Mouse (Mus musculus) heart, postnatal 25 days (tissue): Measurements from ENCODE around the gene Nrg4. TPM values are rescaled to one million over a fixed set of nuclear protein-coding genes. Genes with fewer than 3 reads are reported as not detected.
"Not testable (repeated sequence)": the region's sequence is repeated elsewhere in the genome, so short reads cannot be mapped to it uniquely, and the experiment has no call there.

Experiments used
- DNase-seq: peaks from one replicate; pipeline ENCODE4 v3.0.0; 2022; ENCODE audit warnings: low spot score
- intact Hi-C: fragments of 180-260 bp; cut with DNase I; formaldehyde crosslinking; loops from one replicate; pipeline ENCODE4 v1.15.1; 2025
- total RNA-seq, 2 experiments: library from RNA; stranded (reverse); gene quantifications; 2 replicates each; pipeline ENCODE4 v1.2.3; 2021

The Nrg4 gene
- total RNA-seq, 2 experiments from 2014 or later = 1.2 TPM

DNA sequence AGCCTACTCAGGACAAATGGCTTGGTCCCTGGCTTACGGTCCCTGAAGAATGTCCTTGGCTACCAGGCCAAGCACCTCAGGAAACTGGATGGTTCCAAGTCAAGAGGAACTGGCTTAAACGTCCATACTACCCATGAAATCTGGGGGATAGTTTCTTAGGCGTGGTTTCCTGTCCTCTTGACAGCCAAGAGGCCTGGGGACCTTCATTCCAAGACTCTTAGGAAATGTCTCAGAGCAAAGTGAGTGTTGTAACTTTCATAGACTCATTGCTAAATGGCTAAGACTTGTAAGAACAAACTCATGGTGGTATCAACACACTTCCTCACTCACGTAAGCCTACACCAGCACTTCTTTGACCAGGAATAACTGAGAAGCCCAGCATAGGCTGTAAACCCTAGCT, 71.0 kb downstream of the Nrg4 start:
- DNase-seq = peak; percentile 28
- intact Hi-C loops = no loop called here

DNA sequence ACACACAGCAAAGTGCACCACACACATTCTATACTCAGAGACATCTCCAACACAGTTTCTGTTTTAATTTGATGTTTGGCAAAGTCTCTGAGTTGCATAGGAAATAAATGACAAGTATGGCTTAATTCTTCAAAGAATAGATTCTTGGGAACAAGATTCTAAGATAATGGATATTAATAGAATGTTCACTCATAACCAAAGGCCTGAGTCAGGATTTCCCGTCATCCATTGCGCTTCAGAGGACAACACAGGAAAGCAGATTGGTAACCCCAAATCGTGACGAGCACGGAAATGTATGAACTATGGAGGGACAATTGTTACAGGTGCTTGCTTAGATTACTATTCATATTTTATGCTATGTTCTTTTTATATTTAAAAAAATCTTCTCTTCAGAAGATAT, 71.6 kb downstream of the Nrg4 start:
- intact Hi-C loops = no loop called here
- DNase-seq = no peak

DNA sequence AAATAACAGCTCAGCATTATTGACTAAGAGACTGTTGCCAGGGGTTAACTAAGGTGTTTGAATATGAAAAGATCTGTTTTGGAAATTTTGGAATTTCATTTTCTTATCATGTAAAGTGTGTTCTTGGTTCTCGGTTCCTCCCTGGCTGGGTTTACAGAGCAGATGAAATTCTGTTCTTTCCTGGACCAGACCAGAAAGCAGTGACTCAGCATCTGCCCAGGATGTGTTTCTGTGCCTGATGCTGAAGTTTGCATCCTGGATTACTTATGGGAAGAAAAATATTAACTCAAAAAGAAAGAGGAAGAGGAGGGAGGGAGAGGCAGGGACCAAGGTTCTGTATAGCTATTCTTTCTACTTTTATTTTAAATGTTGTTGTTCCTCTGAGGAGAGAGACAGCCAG, 72.8 kb downstream of the Nrg4 start:
- no peak for DNase-seq

DNA sequence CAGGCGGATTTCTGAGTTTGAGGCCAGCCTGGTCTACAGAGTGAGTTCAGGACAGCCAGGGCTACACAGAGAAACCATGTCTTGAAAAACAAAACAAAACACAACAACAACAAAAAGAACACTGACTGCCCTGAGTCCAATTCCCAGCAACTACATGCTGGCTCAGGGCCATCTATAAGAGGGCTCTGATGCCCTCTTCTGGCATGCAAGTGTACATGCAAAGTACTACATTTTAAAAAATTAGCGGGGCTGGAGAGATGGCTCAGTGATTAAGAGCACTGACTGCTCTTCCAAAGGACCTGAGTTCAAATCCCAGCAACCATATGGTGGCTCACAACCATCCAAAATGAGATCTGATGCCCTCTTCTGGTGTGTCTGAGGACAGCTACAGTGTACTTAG, 74.5 kb downstream of the Nrg4 start:
- intact Hi-C loops, DNase-seq: not testable (repeated sequence)

More for the DNA sequence above, 72.8 kb downstream of the Nrg4 start:
- intact Hi-C loops = no loop called here

DNA sequence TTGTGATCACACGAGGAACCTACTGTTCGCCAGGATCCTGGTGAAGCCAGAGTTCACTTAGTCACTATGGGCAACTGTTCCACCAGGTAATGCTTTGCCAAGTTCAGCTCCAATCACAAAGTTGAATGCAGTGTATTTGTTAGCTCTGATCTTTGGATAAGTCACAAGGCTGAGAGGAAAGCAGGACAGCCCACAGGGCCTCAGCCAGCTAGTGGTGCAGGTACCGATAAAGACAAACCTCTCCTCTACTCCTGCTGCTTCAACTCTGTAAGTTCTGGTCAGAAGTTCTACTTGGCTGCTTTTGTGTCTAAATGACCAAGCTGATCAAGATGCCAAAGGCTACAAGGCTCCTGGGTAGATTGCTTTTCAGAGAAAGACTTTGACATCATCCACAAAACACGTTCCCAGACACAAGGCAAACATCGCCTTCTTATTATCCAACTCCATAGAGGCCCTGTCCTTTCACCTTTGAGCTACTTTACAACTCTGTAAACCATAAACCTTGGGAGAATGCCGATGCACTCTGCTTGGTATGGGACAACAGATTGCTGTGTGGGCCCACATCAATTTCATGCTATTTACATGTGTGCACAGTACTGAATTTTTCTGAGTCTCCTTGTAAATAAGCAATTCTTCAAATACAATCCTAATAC, 75.9 kb downstream of the Nrg4 start:
- DNase-seq = no peak
- intact Hi-C loops = no loop called here

DNA sequence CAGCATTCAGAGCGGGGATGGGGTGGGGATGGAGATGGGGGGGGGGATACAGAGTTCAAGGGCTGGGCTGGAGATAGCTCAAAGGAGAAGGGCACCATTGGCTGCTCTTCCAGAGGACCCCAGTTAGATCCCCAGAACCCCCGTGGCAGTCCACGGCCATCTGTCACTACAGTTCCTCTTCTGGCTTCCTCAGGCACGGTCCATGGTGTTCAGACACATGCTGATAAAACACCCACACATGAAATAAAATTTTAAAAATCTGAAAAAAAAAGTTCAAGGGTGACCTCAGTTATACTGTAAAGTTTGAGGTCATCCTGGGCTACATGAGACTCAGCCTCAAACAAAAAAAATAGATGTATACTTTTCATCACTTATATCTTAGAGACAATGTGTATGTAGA, 78.2 kb downstream of the Nrg4 start:
- DNase-seq = no peak
- intact Hi-C loops = no loop called here

DNA sequence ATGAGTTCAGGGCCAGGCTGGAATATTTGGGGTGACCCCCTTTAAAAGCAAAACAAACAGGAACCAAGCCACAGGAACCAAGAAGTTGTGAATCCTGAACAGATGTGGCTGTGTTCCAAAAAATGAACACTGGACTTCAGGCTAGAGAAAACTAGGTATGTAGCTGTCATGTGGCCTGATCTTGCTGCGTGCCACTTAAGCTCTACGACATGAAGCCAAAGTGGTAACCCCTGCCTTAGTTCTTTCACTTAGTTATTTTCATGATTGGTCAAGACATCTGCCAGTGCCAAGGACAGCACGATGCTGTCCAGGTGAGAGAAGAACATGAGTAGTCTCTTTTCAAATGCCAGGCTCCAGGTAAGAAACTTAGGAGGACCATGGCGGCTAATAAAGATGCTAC, 79.7 kb downstream of the Nrg4 start:
- intact Hi-C loops = no loop called here

DNA sequence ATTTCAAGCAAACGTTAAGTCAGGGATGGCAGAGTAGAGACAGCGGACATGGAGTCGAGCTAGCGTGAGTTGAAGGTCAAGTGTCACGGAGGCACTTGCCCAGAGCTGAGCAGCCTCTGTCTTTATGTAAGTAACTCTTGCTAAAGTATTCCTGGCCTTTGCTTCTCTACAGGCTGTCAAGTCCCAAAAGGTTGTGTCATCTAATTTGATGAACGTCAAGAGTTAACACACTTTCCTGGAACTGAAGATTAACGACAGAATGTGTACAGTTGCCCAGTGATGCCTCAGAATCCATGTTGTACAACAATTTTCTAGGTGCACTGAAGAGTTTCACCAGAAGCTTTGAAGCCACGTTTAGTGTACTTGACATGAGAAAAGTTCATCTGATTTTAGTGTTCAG, 80.2 kb downstream of the Nrg4 start:
- intact Hi-C loops = no loop called here
- DNase-seq = no peak

More for the DNA sequence above, 79.7 kb downstream of the Nrg4 start:
- no peak for DNase-seq

DNA sequence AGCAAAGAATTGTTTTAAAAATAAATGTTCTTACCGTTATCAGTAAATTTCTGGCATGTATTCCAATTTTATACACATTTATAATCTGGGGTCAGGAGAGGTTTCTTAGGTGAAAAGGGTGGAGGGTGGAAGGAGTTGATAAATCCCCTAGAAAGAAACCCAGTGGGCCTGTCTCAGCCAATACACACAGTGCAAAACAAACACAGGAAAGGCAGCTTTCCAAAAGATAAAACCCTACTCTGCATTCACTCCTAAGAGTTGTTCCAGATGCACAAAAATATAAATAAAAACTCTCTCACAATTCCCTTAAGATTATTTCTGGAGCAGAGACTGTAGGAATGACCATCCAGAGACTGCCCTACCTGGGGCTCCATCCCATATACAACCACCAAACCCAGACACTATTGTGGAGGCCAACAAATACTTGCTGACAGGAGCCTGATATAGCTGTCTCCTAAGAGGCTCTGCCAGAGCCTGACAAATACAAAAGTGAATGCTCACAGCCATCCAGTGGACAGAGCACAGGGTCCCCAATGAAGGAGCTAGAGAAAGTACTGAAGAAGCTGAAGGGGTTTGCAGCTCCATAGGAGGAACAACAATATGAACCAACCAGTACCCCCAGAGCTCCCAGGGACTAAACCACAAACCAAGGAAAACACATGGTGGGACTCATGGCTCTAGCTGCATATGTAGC, 81.4 kb downstream of the Nrg4 start:
- DNase-seq, intact Hi-C loops: not testable (repeated sequence)

DNA sequence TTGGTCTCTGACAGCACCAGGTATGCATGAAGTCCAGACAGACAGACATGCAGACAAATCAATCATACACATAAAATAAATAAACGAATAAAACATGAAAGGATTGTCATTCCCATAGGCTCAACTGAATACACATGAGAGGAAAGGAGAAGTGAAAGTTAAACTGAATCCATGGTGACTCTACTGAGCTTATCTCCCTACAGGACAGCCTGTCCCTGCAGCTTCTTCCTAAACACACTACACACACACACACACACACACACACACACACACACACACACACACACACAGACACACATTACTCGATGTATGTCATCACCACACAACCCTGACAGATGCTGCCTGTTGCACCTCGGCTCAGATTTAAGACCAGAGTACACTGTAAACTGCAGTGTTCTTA, 82.6 kb downstream of the Nrg4 start:
- DNase-seq = no peak
- intact Hi-C loops = no loop called here

DNA sequence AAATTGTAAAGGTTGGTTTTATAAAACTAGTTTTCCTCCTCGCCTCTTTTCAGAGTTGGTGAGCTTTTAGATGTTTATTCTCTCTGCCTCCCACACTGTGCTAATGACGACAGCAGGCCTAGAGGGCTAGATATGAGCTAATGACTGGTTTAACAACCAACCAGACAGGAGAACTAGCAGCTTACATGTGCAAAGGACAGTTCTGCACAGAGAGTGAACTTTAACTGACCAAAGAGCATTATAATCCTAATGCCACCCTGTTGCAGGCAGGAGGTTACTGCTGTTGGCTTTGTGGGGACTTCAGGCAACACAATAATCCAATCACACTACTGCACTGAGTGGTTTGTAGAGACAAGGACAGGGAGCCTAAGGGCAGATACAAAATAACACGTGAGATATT, 83.4 kb downstream of the Nrg4 start:
- DNase-seq = no peak
- intact Hi-C loops = no loop called here

DNA sequence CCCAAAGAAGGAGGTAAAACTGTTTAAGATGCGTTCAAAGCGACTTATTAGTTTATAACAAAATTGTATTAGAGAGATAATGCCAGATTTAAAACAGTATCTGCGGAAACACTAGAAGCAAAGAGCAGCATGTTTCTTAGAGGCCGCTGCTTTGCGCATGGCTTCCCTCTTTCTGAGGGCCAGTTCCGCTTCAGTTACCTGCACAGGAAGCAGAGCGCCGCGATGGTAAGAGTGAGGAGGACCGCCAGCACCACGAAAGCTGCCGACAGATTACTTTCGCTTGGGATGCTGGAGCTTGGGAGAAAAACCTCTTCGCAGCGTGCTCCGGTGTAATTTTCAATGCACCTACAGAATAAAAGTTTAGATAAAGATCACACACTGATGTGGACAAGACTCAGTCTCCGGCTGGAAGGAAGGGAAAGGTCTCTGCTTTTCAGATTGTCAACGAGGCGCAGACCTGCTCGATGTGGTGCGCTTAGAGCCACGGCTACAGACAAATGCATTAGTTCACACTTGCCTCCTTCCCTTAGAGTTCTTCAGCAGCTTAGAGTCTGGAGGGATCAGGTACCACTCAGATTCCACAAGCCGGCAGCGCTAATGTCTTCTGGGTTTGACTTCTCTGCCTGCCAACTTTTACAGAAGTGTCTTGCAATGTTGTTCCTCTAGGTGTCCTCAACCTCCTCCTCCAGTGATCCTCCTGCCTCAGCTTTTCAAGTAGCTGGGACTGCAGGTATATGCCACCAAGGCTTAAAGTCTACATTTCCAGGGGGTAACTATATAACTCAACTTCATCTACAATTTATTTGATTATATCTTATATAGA, 84.6 kb downstream of the Nrg4 start:
- intact Hi-C loops = no loop called here
- no peak for DNase-seq

DNA sequence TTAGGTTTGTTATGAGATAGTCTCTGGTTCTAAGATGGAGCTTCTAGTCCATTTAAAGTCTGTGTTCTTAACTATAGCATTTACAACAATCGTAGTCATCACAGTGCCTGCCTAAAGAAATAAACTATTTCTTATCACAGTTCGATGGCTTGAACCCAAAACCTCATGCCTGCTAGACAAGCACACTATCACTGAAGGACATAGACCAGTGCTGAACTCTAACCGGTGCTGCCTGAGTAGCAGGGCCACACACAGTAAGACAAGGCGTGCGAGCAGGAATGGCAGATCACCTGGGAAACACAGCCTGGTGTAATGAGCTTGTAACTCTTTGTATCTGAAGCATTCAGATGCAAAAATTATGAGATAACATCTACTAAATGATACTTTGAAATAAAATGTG, 85.8 kb downstream of the Nrg4 start:
- intact Hi-C loops = no loop called here
- no peak for DNase-seq

DNA sequence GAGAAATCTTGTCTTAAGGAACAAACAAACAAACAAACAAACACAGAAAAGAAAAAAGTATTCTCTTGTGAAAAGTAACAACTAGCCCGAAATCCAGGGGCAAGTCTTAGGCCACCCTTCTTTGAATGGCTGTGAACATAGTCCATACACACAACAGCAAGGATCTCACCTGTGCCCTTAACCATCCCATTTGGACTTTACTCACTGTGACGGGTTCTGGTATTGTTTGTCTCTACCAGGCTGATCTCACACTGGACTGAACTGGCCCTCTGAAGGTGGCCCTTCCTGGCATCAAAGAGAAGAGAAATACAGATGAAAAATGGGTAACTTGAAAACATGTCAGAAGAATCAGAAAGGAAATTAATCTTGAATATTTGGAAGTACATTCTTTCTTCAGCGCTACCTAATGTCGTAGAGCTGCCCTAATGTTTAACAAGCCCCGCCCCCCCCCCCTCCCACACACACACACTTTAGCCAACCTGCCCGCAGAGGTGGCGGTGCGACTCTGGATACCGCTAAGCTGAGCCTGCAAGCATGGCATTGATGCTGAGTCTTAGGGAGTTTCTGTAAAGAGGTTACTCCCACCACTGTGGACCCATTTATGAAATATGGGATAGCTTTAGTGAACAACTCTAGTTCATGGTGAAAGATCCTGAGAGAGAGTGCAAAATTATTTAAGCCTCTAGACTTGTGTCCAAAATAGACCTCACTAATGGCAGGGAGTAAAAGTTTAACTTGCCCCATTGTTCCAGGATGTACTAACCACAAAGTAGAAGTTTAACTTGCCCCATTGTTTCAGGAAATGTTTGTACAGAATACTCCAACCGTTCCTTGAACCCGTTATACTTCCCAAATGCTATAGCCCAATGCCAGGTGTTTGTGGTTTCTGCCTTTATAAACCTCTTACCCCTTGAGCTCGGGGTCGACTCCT, 90.1 kb downstream of the Nrg4 start:
- intact Hi-C loops = no loop called here
- DNase-seq = no peak

DNA sequence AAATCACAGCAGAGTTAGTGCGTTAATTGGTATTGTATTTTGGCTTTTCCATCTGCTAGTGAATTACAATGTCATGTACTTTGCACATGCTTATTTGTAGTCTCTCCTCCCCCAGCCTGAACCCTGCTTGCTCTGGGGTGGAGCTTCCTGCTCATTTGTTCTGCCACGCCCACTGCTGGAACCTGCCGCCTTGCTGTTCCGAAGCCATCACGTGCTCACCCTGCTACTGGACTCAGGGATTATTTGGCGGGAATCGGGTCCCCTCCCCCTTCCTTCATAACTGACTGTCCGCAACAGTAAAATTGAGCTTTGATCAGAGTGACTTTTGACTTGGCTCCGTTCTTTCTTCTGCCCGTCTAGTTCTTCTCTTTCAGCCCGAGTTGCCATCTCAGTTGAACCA, 93.6 kb downstream of the Nrg4 start:
- DNase-seq, intact Hi-C loops: not testable (repeated sequence)

DNA sequence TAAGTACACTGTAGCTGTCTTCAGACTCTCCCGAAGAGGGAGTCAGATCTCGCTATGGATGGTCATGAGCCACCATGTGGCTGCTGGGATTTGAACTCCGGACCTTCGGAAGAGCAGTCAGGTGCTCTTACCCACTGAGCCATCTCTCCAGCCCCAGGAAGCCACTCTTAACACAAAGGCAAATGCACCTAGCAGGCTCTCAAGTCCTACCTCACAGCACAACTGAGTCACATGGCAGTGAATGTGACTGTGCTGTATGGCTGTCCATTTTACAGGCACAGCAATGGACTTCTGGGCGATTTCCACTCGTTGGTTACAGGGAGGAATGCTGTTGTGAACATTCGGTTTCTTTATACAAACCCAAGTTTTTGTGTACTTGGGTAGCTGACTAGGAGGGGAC, 94.1 kb downstream of the Nrg4 start:
- intact Hi-C loops = no loop called here
- no peak for DNase-seq

DNA sequence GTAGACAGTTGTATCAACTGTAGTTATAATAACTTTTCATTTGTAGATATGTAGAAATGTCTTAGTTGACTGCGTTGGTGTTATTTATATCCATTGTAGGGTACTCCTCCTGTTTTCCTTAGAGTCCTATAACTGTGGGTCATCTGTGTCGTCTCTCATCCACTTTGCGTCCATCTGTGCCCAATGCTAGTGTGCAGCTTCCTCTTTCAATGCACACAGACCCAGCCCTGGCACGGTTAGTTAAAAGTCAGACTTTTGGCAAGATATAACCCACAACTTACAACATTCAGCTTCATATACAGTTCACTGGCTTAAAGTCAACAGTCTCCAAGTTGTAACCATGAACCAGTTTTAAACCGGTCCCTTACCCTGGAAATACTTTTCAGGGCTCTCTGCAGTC, 94.5 kb downstream of the Nrg4 start:
- no peak for DNase-seq
- intact Hi-C loops = no loop called here

DNA sequence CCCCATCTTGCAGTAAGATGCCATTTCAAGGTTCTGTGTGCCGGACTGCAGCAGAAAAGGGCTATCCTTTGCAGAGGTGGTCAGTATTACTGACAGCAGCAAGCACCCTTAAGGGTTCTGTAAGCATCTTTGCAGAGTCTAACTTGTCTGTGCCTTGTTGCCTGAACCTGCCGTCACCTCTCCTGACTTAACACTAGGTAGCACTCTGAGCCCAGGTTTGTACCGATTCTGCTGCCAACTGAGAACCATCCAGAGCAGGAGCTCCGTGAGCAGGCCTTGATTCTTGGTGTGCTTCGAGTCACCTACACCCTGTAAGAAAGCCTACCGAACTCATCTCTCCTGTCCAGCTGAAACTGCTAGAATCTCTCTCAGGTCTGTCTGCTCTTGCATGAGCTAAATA, 95.1 kb downstream of the Nrg4 start:
- no peak for DNase-seq
- intact Hi-C loops = no loop called here

DNA sequence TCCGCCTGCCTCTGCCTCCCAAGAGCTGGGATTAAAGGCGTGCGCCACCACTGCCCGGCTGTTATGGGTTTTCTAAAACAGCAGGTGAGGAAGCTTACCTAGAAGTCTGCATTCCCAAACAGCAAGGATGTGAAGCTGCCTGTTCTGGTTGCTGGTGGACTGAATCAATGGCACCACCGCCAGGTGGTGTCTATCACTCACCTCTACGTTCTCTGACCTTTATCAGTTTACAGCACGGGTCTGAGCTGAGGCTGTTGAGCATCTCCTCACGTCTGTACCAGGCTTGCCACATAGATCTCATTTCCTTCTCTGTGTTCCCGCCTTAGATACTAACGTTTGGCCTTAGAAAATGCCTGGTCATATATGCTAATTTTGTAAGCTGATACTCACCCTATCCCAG, 97.6 kb downstream of the Nrg4 start:
- no peak for DNase-seq
- intact Hi-C loops = no loop called here

DNA sequence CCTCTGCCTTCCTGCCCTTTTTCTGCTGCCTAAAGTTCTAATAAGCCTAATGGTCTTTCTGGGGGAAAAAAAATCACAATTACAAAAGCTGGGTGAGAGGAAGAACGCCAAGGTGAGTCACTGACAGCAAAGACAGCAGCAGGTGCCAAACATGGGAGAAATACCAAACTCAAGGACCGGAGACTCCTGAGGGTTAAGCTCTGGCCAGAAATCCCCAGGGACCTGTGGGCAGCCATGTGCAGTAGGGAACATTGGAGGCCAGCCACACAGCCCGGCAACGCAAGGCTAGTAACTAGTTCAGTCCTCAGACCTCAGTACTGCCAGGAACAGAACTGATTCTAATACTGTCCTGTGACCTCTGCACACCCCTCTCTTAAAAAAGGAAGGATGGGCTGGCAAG, 98.5 kb downstream of the Nrg4 start:
- intact Hi-C loops = no loop called here
- DNase-seq = no peak
